ENCODE assay signal across 8 mouse cellular contexts in the genomic region with DNA sequence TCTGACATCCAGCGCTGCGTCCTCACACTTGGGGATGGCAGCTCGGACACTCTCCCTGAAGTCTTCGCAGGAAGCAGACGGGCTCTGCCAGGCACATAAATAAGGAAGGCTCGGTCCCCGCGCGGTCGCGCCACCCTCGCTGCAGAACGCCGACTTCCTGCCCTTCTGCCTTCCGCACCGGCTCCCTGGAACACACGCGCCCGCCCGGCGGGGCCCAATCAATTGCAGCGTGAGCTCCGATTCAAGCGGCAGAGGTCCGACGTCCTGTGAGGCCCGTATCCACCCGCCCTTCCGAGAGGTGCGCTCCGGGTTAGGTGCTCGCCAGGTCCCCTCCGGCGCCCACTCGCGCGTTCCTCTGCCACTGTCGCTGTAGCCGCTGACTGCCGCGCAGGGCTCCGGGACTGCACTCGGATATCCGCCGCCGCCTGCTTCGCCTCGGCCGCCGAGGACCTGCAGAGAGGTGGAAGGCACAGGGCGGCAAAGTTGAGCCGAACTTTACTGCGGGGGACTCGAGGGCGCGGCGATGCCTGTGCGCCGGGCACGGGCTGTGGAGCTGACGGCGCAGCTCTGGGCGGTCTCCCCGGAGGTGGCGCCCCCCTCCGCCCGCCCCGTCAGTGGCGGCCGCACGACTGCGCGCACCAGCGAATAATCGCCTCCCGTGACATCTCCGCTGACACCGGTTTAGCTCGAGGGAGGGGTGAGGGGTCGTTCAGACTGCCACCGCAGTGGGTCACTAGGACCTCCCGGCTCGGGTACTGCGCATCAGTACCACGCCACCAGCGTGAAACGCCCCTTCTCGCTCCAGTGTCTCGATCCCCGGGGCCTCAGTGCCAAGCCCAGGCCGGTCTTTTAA. TPM values are rescaled to one million over a fixed set of nuclear protein-coding genes. Genes with fewer than 3 reads are reported as not detected.
DNase-seq lines count a peak whose midpoint lies in the region; ATAC-seq and TF ChIP-seq lines count a peak whose summit lies in the region.

No protein-coding gene starts in this region.

- H3K27ac ChIP-seq in intestine, embryonic 15.5 days: peak overlapping the region; percentile 48; the same call in 1 of the 2 replicates
- H3K27ac ChIP-seq in lung, postnatal 0 days (ENCODE audit: low read length): no peak overlapping the region

- no peaks in the 10 kb centered on the region for H3K36me3 ChIP-seq in intestine, embryonic 15.5 days
- no peaks in the 10 kb centered on the region for H3K36me3 ChIP-seq in lung, postnatal 0 days (ENCODE audit: insufficient read depth, low read length)

- H3K9ac ChIP-seq in intestine, embryonic 15.5 days: peak overlapping the region; percentile 58
- H3K9ac ChIP-seq in lung, postnatal 0 days (replicated peaks; ENCODE audit: low read depth): 0 out of 2 replicates have a peak overlapping the region, but pooled peaks have one; percentile 26

- peak; percentile 37 to 47 for DNase-seq in left cerebral cortex, adult 18-20 months (ENCODE audit: low spot score in 2 of 2)
- no peak for DNase-seq in left cerebral cortex, adult 11 months (ENCODE audit: low spot score)
- DNase-seq in brain, adult 2 months (ENCODE audit: low read depth, low spot score): peak; percentile 40
- peak; percentile 60 for DNase-seq in gastrocnemius, postnatal 10 days
- DNase-seq in lung, postnatal 0 days (ENCODE audit: low spot score): peak; percentile 36
- DNase-seq in retina, embryonic 14.5 days (ENCODE audit: low spot score): peak; percentile 47
- DNase-seq in urinary bladder, adult 2 months (ENCODE audit: low spot score): peak; percentile 36

- H3K27me3 ChIP-seq in intestine, embryonic 15.5 days (replicated peaks): peaks cover 67% of the 10 kb centered on the region
- peaks cover 28% of the 10 kb centered on the region for H3K27me3 ChIP-seq in lung, postnatal 0 days (replicated peaks; ENCODE audit: insufficient read depth, low read length)

- TF ChIP-seq CTCF in lung, postnatal 0 days (IDR thresholded peaks at IDR 0.05): peak; percentile 35

- WGBS in intestine, embryonic 15.5 days: under 1% methylated on average over 90 of the region's 91 CpGs
- under 1% methylated on average over 78 of the region's 91 CpGs for WGBS in lung, postnatal 0 days

- H3K9me3 ChIP-seq in intestine, embryonic 15.5 days: no peaks in the 10 kb centered on the region
- no peaks in the 10 kb centered on the region for H3K9me3 ChIP-seq in lung, postnatal 0 days (ENCODE audit: low read length)

- no peak for TF ChIP-seq EP300 in lung, postnatal 0 days (IDR thresholded peaks at IDR 0.05)

- peak; percentile 70 for ATAC-seq in intestine, embryonic 15.5 days
- ATAC-seq in lung, postnatal 0 days: peak; percentile 52

- H3K4me2 ChIP-seq in intestine, embryonic 15.5 days (replicated peaks): peak overlapping the region; percentile 100
- H3K4me2 ChIP-seq in lung, postnatal 0 days (replicated peaks; ENCODE audit: low read depth, low read length): peak overlapping the region; percentile 86

- H3K4me1 ChIP-seq in intestine, embryonic 15.5 days (replicated peaks): peaks cover 24% of the 10 kb centered on the region
- H3K4me1 ChIP-seq in lung, postnatal 0 days (ENCODE audit: insufficient read depth, low read depth, low read length): peaks cover 5% of the 10 kb centered on the region; the same call in 1 of the 2 replicates

- H3K4me3 ChIP-seq in intestine, embryonic 15.5 days (replicated peaks): peak overlapping the region; percentile 69
- H3K4me3 ChIP-seq in lung, postnatal 0 days (ENCODE audit: low read depth, low read length): peak overlapping the region; percentile 57

RNA-seq across cellular contexts. Expression of a gene that starts 1.3 kb away (rescaled TPM):
- total RNA-seq in left cerebral cortex, adult 18-20 months (2021): 1 to 10 TPM; 6.2 to 9.6 TPM
- 10 to 100 TPM; 23.9 to 25.2 TPM for total RNA-seq in gastrocnemius, postnatal 10 days (2021)
- 1.8 and 2.0 TPM in 2 replicates for polyA plus RNA-seq in intestine, embryonic 15.5 days (2015; fragmentation: Nextera tagmentation; extraction: Ambion mirVana)
- 2.5 TPM in 2 replicates for polyA plus RNA-seq in lung, postnatal 0 days (2015; fragmentation: Nextera tagmentation; extraction: Ambion mirVana)
- polyA plus RNA-seq in urinary bladder, adult 2 months (2012; rRNA removed): 0.48 and 0.74 TPM in 2 replicates

RNA-seq across cellular contexts. Expression of a gene that starts 11.9 kb away (rescaled TPM):
- 10 to 100 TPM; 27.1 to 32.4 TPM for total RNA-seq in left cerebral cortex, adult 18-20 months (2021)
- total RNA-seq in gastrocnemius, postnatal 10 days (2021): 100 to 1,000 TPM in 1 of 2 experiments, 10 to 100 TPM in 1; 90.3 to 101 TPM
- polyA plus RNA-seq in intestine, embryonic 15.5 days (2015; fragmentation: Nextera tagmentation; extraction: Ambion mirVana): 4.3 and 4.5 TPM in 2 replicates
- 2.4 and 2.5 TPM in 2 replicates for polyA plus RNA-seq in lung, postnatal 0 days (2015; fragmentation: Nextera tagmentation; extraction: Ambion mirVana)
- polyA plus RNA-seq in urinary bladder, adult 2 months (2012; rRNA removed): 4.9 and 5.3 TPM in 2 replicates
